Mouse (Mus musculus) hematopoietic stem cell, adult 5-6 weeks (primary cell): ENCODE data around the gene Myof. TPM values are rescaled to one million over a fixed set of nuclear protein-coding genes. Genes with fewer than 3 reads are reported as not detected.

Source experiments
- ATAC-seq, 2 experiments: fragments of 125-278 bp in 1 of 2; replicated peaks in 1 of 2; 2 replicates each; pipeline ENCODE4 v1.8.0; 2016 to 2017; ENCODE audit warnings: inconsistent platforms in 2 of 2, mild to moderate bottlenecking in 2 of 2, moderate number of reproducible peaks in 2 of 2, low read depth in 1 of 2, moderate TSS enrichment in 1 of 2; ENCODE audit not compliant: low FRiP score in 2 of 2, poor library complexity in 2 of 2, severe bottlenecking in 2 of 2, insufficient read depth in 1 of 2, low TSS enrichment in 1 of 2
- total RNA-seq: library from RNA; stranded (forward); fragments of 172-1452, 232-1000 nt; gene quantifications from 2 replicates; pipeline ENCODE4 v1.2.3, GENCODE M21; 2017

Myof gene
- total RNA-seq, 1 experiment from 2014 or later, result 36.2 TPM

DNA sequence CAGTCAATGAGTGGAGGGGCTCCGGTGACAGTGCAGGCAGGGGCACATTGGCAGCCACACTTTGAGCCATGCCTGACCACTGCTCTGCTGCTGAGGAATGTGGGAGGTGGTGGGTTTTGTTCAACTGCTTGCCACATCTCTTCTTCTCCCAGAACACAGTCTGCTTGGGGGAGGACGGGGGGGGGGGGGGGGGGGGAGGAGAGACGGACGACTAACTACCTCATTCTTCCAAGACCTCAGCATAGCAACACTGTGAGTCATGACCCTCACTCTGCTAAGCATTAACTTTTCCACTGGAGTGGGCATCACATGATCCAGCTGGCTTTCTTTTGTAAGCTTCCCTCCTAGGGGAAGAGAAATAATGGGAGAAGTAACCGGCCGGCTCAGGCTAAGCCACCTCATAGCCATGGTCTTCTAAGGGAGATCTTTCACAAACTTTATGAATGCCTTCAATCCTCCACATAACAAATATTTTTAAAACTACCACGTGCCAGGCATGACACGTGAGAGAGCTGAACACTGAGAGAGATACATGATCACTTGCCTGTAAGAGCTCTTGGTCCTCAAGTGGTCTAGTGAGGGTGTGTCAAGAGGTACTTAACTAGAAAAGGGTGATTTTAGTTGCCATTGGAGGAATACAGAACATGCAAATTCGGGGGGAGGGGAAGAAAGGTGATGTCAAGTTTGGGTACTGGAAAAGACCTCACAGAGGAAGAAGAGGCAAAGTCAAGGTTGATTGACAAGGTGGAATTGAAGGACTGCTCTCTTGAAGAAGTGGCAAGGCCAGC, 17.9 kb downstream of the Myof start:
- ATAC-seq, result no peak

DNA sequence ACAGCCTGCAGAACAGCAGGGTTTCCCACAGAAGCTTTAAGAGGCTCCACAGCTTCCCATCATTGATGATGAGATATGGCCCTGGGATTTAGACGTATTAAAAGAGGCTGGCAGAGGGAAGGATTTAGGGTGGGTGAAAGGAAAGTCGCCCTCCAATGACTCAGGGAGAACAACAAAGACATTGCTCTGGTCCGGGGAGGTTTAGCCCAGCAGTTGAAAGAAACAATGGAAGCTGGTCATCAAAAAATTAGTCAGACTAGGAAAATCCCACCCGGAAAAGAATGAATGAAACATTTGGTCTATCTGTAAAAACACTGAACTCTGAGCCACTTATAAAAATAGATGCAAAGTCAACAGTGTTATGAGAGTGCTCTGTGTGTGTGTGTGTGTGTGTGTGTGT, 19.8 kb downstream of the Myof start:
- no peak for ATAC-seq

GRCm38 (mm10) chr19:38022710-38023109, 20.7 kb downstream of the Myof start:
- peak; percentile 29 to 37; a peak in 3 of 4 replicates for ATAC-seq

DNA sequence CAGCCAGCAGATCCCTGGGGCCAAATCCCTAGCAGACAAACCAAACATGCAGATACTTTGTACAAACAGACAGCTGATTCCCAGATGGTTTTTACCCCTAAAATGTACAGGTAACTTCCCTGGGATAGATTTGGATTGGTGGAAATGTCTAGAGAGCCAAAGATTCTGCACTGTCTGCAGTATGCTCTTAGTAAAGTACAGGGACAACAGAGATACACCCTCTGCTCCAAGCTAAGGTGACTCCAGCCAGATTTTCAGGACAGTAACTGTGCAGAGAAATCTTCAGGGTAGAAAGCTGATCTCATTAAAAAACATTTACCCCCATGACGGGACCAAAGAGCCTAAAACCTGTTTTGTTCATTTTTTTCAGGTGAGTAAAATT, 27.5 kb downstream of the Myof start:
- ATAC-seq, result no peak

DNA sequence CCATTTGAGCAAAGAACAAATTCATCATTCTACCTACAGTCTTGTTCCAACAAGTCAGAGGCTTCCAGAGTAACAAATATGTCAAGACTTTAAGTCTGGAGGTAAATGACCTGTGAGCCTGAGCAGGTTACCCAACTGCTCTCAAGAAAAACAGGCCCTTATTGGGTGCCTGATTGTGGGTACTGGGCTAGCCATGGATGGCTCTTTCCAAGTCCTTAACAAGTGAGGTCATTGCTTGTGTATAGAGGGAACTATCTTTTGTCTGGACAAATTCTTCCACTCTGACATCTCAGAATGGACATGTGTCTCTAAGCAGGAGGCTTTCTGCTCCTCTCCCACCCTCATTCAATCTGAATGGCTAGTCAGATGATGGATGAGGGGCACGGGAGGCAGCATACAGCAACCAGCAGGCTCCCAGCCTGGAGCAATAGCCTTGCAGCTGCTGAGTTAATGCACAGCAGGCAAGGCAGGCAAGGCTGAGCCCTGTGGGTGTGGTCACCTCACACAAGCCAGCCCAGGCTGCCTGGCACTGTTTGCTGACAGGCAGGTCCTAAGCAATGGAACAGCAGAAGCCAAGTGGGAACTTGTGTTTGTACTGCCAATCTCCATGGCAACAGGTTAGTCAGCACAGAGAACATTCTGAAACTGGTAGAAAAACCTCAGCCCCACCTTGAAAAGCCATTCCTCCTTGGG, 28.1 kb downstream of the Myof start:
- ATAC-seq, result peak; percentile 94 to 98

GRCm38 (mm10) chr19:38014443-38014842, 28.9 kb downstream of the Myof start:
- ATAC-seq, result no peak

GRCm38 (mm10) chr19:38011379-38011778, 32.0 kb downstream of the Myof start:
- no peak for ATAC-seq

GRCm38 (mm10) chr19:38004809-38005380, 38.5 kb downstream of the Myof start:
- no peak for ATAC-seq

- no peak for ATAC-seq
These were observed 39.5 kb downstream of the Myof start for GRCm38 (mm10) chr19:38003671-38004521.

- no peak for ATAC-seq
These were observed 40.6 kb downstream of the Myof start for GRCm38 (mm10) chr19:38002816-38003215.

DNA sequence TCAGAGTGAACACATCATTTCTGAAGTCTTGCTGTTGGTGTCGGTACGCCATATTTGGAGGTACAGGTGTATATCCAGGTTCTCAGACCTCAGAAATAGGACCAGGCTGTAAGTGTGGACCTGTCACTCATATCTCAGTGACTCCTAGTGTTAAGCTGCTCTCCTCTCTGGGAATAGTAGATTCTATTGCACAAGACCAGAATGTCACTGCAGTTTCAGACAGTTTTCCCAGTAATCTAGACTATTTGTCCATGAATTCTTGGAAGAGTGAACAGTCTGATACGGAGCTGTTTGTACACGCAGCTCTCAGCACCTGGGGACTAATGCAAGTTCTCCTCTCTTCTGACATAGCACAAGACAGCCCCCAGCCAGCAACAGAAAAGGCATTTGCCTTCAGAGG, 42.4 kb downstream of the Myof start:
- no peak for ATAC-seq

DNA sequence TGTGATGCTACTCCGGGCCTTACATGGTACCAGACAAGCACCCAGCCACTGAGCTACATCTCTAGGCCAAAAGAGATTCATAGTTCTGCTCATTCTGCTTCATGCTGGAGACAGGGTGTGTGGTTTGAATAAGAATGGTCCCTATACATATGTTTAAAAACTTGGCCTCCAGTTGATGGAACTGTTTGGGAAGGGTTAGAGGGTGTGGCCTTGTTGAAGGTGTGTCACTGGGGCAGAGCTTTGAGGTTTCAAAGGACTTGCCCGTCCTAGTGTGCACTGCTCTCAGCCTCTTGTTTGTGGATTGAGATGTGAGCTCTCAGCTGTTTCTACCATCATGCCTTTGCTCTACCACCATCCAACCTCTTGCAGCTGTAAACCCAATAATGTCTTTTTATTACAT, 43.4 kb downstream of the Myof start:
- no peak for ATAC-seq

- no peak for ATAC-seq
These were observed 49.1 kb downstream of the Myof start for GRCm38 (mm10) chr19:37994301-37994700.

DNA sequence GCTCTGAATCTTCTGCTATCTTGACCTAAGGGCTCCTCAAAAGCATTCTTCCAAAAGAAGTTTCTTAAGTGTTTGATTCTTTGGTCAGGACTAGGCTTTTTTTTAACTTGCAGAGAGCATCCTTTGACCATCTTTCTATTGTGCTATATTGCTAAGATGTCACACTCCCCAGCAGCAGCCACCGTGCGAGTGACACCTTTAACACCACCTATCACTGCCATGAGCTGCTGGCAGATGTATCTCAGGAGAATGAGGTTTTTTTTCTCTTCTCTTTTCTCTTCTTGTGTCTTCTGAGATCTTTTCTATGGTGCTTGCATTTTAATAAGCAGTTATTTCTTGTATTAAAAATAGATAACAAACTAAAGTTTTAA, 51.2 kb downstream of the Myof start:
- ATAC-seq, result no peak

GRCm38 (mm10) chr19:37991399-37992183, 51.8 kb downstream of the Myof start:
- no peak for ATAC-seq

DNA sequence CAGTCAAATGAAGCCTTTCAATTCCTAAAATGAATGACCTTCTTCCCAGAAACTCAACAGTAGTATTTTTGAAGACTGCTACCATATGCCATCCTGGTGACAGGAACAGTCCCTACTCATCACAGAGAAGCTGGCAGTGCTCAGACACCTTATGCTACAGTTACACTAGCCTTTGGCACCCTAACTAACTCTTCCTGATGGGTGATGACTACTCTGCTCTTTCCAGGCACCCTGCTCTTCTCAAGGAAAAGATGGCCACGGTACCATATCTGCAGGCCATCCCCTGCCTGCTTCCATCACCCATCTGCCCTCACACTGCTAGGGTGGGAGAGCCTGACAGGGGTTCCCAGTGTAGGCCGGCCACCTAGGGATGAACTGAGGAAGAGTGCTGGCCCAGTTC, 53.4 kb downstream of the Myof start:
- ATAC-seq, result no peak

- no peak for ATAC-seq
These were observed 55.2 kb downstream of the Myof start for GRCm38 (mm10) chr19:37988156-37988555.
